Mouse (Mus musculus) limb, embryonic 10.5 days (tissue): ENCODE data around the gene Akr7a5. TPM values are rescaled to one million over a fixed set of nuclear protein-coding genes. Genes with fewer than 3 reads are reported as not detected.

Source experiments
- DNase-seq: peaks from one replicate; pipeline ENCODE4 v3.0.0-alpha.2; 2017; ENCODE audit warnings: low spot score
- H3K27ac ChIP-seq: fragments of 300-500 bp; sonication (generic); 2 replicates; pipeline ENCODE4 v1.5.1; 2016; ENCODE audit warnings: mild to moderate bottlenecking
- H3K27me3 ChIP-seq: fragments of 300-500 bp; sonication (generic); 2 replicates; pipeline ENCODE4 v1.6.1; 2016; ENCODE audit warnings: low read depth, mild to moderate bottlenecking; ENCODE audit not compliant: poor library complexity, severe bottlenecking
- H3K36me3 ChIP-seq: fragments of 300-500 bp; sonication (generic); 2 replicates; pipeline ENCODE4 v1.6.1; 2016; ENCODE audit warnings: mild to moderate bottlenecking, moderate library complexity
- H3K4me1 ChIP-seq: fragments of 300-500 bp; sonication (generic); 2 replicates; pipeline ENCODE4 v1.6.1; 2016
- H3K4me3 ChIP-seq: fragments of 300-500 bp; sonication (generic); 2 replicates; pipeline ENCODE4 v1.5.1; 2016; ENCODE audit warnings: mild to moderate bottlenecking, moderate library complexity
- H3K9me3 ChIP-seq: fragments of 300-500 bp; sonication (generic); replicated peaks from 2 replicates; pipeline ENCODE4 v1.6.1; 2016; ENCODE audit warnings: mild to moderate bottlenecking
- WGBS: fragments of 180-500 bp; shearing (Covaris S2); methylation state at CpG from one replicate; pipeline ENCODE4 v1.1.7; 2016; 5-methylcytosine and 5-hydroxymethylcytosine counted together
- microRNA-seq: library from miRNA; unstranded; fragments of <30 nt; microRNA quantifications from one replicate; pipeline ENCODE4, GENCODE M21; 2017
- polyA plus RNA-seq: library from polyadenylated mRNA; unstranded; fragments of >200 nt; fragmentation: Nextera tagmentation; extraction: Ambion mirVana; gene quantifications from 2 replicates; pipeline ENCODE4 v1.2.1, GENCODE M21; 2016

The Akr7a5 gene
- polyA plus RNA-seq, 1 experiment from 2014 or later = 133 TPM

DNA sequence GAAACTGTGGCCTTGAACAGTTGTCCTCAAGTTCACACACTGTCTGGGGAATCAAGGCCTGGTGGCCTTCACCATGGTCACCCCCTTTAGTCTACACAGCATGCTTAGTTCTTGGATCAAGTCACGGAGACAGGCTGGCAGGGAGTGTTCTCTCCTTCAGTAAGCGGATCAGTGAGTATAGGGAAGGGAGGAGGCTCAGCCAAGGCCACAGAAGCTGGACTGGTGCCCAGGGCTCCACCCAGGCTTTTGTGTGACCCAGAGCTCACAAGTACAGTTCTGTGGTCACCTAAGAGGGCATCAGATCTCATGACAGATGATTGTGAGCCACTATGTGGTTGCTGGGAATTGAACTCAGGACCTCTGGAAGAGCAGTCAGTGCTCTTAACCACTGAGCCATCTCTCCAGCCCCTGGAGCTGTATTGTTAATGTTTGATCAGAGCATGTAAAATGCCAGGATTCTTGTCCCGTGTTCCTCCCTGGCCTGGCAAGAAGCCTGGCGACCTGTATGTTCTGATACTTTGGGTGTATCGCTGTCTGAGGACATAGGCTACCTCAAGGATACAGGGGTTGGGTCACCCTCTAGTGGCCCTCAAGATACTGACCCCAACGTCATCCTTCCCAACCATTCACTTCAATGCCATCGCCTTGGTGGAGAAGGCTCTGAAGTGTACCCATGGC lies 31.2 kb downstream of the Akr7a5 start:
- H3K27me3 ChIP-seq = peaks cover 19% of the 10 kb centered on the region
- WGBS = 85% methylated on average over 7 of the region's 7 CpGs
- H3K9me3 ChIP-seq = no peaks in the 10 kb centered on the region
- no peak overlapping the region for H3K4me3 ChIP-seq
- no peak overlapping the region for H3K27ac ChIP-seq
- H3K36me3 ChIP-seq = peaks cover 29% of the 10 kb centered on the region
- DNase-seq = no peak
- peaks cover 5% of the 10 kb centered on the region for H3K4me1 ChIP-seq

DNA sequence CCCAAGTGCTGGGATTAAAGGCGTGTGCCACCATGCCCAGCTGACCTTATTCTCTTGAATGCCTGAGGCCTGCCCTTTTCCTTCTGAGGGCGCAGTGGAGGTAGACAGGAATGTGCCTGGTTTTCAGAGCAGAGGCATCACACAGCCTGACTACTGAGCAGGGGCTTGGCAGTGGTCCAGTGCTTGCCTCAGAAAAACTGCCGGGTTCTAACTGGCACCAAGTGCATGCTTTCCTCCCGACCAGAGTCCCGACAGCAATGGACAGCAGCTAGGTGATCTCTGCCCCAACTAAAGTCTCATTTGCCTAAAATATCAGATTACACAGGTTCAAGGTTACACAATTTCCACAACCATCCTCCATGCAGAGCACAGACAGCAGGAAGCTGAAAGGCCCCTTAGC lies 33.2 kb downstream of the Akr7a5 start:
- no peak overlapping the region for H3K27ac ChIP-seq
- H3K9me3 ChIP-seq = no peaks in the 10 kb centered on the region
- no peaks in the 10 kb centered on the region for H3K27me3 ChIP-seq
- H3K4me3 ChIP-seq = no peak overlapping the region
- no peaks in the 10 kb centered on the region for H3K4me1 ChIP-seq
- WGBS = 86% methylated on average over 5 of the region's 5 CpGs
- H3K36me3 ChIP-seq = peaks cover 49% of the 10 kb centered on the region
- no peak for DNase-seq

DNA sequence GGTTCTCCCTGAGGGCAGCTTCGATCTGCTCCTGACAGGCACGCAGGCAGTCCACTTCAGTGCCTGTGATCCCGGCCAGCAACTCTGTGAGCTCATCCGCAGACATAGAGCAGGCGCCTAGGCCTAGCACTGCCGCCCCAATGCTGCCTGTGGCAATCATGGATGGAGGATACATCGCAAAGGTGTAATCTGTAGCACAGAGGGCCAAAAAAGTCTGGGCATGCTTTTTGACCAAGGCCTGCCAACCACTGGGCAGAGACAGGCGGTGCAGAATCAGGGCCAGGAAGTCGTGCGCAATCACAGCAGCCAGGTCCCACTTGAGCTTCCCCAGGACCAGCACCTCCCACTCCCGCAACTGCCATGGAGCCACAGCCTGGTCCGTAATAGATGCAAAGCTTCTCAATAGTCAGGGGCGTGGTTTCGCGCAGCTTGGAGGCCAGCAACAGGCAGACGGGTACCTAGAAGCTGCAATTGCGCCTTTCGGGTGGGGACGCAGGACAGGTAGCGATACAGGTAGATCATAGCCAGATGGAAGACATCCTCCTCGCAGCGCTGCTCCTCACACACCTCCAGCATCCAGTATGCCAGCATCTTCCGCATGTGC lies 35.0 kb downstream of the Akr7a5 start:
- Histone ChIP-seq H3K4me3 (no peak overlapping the region), H3K4me1 (peaks cover 2% of the 10 kb centered on the region), H3K36me3 (peaks cover 67% of the 10 kb centered on the region), H3K9me3 (no peaks in the 10 kb centered on the region), H3K27ac (no peak overlapping the region), H3K27me3 (no peaks in the 10 kb centered on the region)
- no peak for DNase-seq
- 79% methylated on average over 23 of the region's 23 CpGs for WGBS

DNA sequence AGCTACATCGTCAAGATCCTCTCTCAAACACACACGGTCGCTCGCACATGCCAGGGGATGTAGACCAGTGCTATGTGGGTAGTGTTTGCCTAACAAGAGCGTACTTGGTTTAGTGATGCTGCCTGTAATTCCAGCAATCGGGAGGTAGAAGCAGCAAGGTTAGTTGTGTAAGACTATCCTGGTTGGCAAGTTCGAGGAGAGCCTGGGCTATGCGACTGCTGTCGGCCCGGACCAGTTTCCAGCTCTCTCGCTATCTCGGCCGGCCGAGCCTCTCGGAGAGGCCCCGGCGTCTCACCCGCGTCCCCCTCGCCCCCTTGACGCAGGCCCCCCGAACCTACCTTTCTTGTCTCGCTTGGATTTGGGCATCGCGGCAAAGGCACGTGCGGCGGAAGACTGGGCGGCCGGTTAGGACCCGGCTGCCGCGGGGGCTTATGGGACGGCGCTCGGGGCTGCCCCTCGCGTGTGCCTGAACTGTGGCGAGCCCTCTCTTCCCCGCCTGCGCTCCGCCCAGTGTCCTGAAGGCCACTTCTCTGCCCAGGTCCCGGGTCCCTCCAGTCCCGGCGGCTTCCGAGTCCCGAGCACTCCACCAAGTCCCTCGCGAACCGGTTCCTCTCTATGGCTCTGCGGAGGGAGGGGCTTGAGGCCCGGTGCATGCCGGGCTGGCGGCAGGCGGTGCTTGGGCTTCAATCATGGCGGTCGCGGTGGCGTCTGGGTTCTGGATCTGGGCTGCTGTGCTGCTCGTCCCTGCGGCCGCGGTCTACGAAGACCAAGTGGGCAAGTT lies 41.6 kb downstream of the Akr7a5 start, which contains the start of the genes Mrto4, Emc1 and Ubr4:
Gene Mrto4 (minus strand): TSS at position 646 of the 781 bp plus-strand sequence.
Gene Emc1 (plus strand): TSS at position 657 of the 781 bp plus-strand sequence.
Gene Ubr4 (plus strand): TSS at position 679 of the 781 bp plus-strand sequence.
- WGBS = under 1% methylated on average over 64 of the region's 64 CpGs
- Histone ChIP-seq H3K9me3 (no peaks in the 10 kb centered on the region), H3K4me3 (peak within 1 kb of the TSS; percentile 88), H3K27me3 (no peaks in the 10 kb centered on the region), H3K27ac (peak within 1 kb of the TSS; percentile 100), H3K4me1 (peaks cover 24% of the 10 kb centered on the region), H3K36me3 (peaks cover 68% of the 10 kb centered on the region)
- DNase-seq = peak; percentile 90

DNA sequence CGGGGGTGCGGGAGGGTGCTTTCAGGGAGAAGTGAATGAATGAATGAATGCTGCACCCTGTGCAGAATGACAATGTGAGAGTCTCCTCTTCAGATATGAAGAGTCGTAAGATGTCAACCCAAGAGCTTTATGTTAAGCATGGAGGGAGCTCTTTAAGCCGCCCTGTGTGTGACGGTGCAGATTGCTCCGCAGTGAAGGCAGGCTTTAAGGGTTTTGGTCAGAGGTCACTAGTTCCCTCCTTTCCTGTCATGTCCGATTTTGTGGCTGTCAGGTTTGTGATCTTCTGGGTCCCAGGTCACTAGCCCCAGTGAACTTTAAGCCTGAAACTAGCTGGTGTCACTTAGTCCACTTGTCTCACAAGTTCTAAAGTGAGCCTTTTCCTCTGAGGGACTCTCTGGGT lies 42.3 kb downstream of the Akr7a5 start:
- peaks cover 24% of the 10 kb centered on the region for H3K4me1 ChIP-seq
- no peak for DNase-seq
- peaks cover 68% of the 10 kb centered on the region for H3K36me3 ChIP-seq
- H3K9me3 ChIP-seq = no peaks in the 10 kb centered on the region
- WGBS = under 1% methylated on average over 7 of the region's 7 CpGs
- peak overlapping the region; percentile 88 for H3K4me3 ChIP-seq
- no peaks in the 10 kb centered on the region for H3K27me3 ChIP-seq
- peak overlapping the region; percentile 100 for H3K27ac ChIP-seq

DNA sequence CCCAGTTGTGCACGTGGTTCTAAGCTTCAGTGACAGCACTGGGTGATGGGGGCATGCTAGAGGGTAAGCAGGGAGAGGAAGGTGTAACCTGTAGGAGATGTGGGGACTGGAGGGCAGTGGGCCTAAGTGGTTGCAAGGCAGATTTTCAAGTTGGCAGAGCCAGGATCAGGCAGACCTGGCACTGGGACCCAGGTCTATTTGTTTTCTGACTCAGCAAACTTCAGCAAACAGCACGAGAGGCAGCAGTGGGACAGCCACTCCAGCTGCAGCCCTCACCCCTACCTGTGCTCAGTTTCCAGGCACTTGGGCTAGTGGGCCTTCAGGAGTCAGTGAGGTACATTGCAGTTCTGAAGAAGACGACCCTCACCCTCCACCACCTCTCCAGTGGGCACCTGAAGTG lies 46.7 kb downstream of the Akr7a5 start:
- H3K4me3 ChIP-seq = no peak overlapping the region
- H3K4me1 ChIP-seq = peaks cover 10% of the 10 kb centered on the region; the same call in 1 of the 2 replicates
- no peaks in the 10 kb centered on the region for H3K27me3 ChIP-seq
- H3K36me3 ChIP-seq = peaks cover 84% of the 10 kb centered on the region
- no peak for DNase-seq
- no peaks in the 10 kb centered on the region for H3K9me3 ChIP-seq
- H3K27ac ChIP-seq = no peak overlapping the region
- 94% methylated on average over 3 of the region's 3 CpGs for WGBS

DNA sequence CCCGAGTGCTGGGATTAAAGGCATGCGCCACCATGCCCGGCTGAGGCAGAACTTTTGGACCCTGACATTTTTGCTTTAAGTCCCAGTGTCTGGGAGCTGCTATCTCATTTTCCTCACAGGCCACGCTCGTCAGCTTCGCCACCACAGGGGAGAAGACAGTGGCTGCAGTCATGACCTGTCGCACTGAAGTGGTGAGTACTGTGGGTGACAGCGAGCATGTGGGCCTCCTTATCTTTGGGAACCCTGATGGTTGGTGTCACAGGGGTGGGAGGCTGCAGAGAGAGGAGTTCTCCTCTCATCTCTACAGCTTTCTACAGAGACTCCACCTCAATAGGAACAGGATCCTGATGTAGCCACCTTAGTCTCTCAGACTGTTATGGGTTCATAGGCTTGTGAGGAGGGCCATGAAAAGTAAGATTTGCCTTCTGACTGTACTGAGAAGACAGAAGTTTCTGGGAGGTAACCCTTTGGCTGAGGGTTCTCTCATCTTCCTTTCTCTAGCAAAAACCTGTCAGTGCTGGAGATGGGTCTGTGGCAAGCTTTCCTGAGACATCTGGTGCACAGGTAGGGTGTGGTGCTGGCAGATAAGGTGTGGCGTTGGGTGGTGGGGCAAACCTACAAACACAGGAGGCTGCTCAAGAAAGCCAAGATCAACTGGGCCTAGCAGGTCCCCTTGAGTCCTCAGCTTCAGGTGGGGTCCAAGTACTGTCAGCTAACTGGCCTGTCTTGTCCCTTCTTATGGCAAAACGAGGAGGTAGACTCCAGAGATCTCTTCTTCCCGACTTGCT lies 50.4 kb downstream of the Akr7a5 start:
- Histone ChIP-seq H3K36me3 (peaks cover 100% of the 10 kb centered on the region), H3K4me1 (no peaks in the 10 kb centered on the region), H3K27me3 (no peaks in the 10 kb centered on the region), H3K4me3 (no peak overlapping the region), H3K9me3 (no peaks in the 10 kb centered on the region), H3K27ac (no peak overlapping the region)
- no peak for DNase-seq
- WGBS = 93% methylated on average over 11 of the region's 11 CpGs

DNA sequence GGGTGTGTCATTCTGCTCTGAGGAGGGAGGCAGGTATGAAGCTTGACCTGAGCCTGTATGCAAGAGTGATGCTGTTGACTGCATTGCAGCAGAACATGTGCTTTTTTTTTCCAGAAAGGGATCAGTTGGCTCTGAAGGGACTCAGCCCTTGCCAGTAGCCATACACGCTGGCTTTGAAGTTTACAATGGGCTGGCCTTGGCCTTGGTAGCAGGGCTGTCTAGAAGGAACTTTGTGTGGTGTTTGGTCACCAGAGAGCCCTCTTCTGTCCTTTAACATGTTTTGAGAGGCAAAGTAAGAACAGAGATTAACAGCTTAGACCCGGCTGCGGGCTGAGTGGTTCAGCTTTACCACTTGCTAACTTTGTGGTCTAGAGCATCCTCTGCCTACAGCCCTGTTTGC lies 56.8 kb downstream of the Akr7a5 start:
- H3K27me3 ChIP-seq = no peaks in the 10 kb centered on the region
- no peaks in the 10 kb centered on the region for H3K9me3 ChIP-seq
- H3K4me3 ChIP-seq = no peak overlapping the region
- no peak overlapping the region for H3K27ac ChIP-seq
- H3K36me3 ChIP-seq = peaks cover 98% of the 10 kb centered on the region
- no peaks in the 10 kb centered on the region for H3K4me1 ChIP-seq
- no peak for DNase-seq
- 95% methylated on average over 3 of the region's 3 CpGs for WGBS

Small RNAs within 50 kb of the gene (microRNA-seq; reads per million reads assigned to microRNA genes)
- gene Gm24245 = 14.7 reads per million, percentile 24 among the genes with 10 or more reads in this experiment
- 4.4 reads per million, percentile 7 among the genes with 10 or more reads in this experiment for gene Gm25732

Other genes starting within 250 kb of the Akr7a5 start
- gene Htr6, start 235.2 kb upstream of the Akr7a5 start, polyA plus RNA-seq = not detected in 2 replicates
- 12.5 and 28.7 TPM in 2 replicates for gene Nbl1, start 217.8 kb upstream of the Akr7a5 start, polyA plus RNA-seq
- gene Minos1, start 179.6 kb upstream of the Akr7a5 start, polyA plus RNA-seq = 393 and 402 TPM in 2 replicates
- 385 and 390 TPM in 2 replicates for gene Capzb, start 117.8 kb upstream of the Akr7a5 start, polyA plus RNA-seq
- gene Pqlc2, start within 50 bp of the Akr7a5 start, polyA plus RNA-seq = 14.6 and 19.7 TPM in 2 replicates
- 178 and 236 TPM in 2 replicates for gene Mrto4, start 41.8 kb downstream of the Akr7a5 start, polyA plus RNA-seq
- gene Emc1, start 41.8 kb downstream of the Akr7a5 start, polyA plus RNA-seq = 32.1 and 32.2 TPM in 2 replicates
- gene Ubr4, start 41.9 kb downstream of the Akr7a5 start, polyA plus RNA-seq = 69.7 and 74.4 TPM in 2 replicates
- gene Iffo2, start 219.8 kb downstream of the Akr7a5 start, polyA plus RNA-seq = 2.8 and 4.1 TPM in 2 replicates